Mouse (Mus musculus): ENCODE data around the gene Slc27a4. TPM values are rescaled to one million over a fixed set of nuclear protein-coding genes. Genes with fewer than 3 reads are reported as not detected.
A peak's percentile ranks its signal among the peaks of the same experiment; 100 is the strongest.

Gene Slc27a4
- polyA plus RNA-seq, 1 experiment = 0.10 TPM

GRCm38 (mm10) chr2:29784290-29784689 lies 18.1 kb upstream of the Slc27a4 start:
- no peaks in the 10 kb centered on the region for H3K27me3 ChIP-seq (ENCODE audit: control insufficient read depth)
- H3K4me1 ChIP-seq (ENCODE audit: control insufficient read depth) = peaks cover 24% of the 10 kb centered on the region
- H3K4me3 ChIP-seq (replicated peaks) = no peak overlapping the region
- peaks cover 8% of the 10 kb centered on the region; the same call in 1 of the 2 replicates for H3K9me3 ChIP-seq (ENCODE audit: control insufficient read depth, low read length)
- peaks cover 68% of the 10 kb centered on the region for H3K36me3 ChIP-seq (ENCODE audit: control insufficient read depth)
- no peak for TF ChIP-seq TAL1 (IDR thresholded peaks at IDR 0.05; ENCODE audit: low read length)
- no peak for TF ChIP-seq GATA1 (IDR thresholded peaks at IDR 0.05; ENCODE audit: low read length)

GRCm38 (mm10) chr2:29787104-29787917 lies 15.1 kb upstream of the Slc27a4 start, which contains the start of gene Coq4:
Gene Coq4, plus strand, starts transcription at chr2:29787493.
- Histone ChIP-seq H3K4me3 (replicated peaks) (peak within 1 kb of the TSS; percentile 81), H3K4me1 (ENCODE audit: control insufficient read depth) (peaks cover 25% of the 10 kb centered on the region), H3K36me3 (ENCODE audit: control insufficient read depth) (peaks cover 58% of the 10 kb centered on the region), H3K9me3 (ENCODE audit: control insufficient read depth, low read length) (no peaks in the 10 kb centered on the region; the same call in 1 of the 2 replicates), H3K27me3 (ENCODE audit: control insufficient read depth) (no peaks in the 10 kb centered on the region)
- no peak for TF ChIP-seq TAL1 (IDR thresholded peaks at IDR 0.05; ENCODE audit: low read length)
- no peak for TF ChIP-seq GATA1 (IDR thresholded peaks at IDR 0.05; ENCODE audit: low read length)

- H3K4me3 ChIP-seq (replicated peaks) = peak within 1 kb of the TSS; percentile 81
- H3K9me3 ChIP-seq (ENCODE audit: control insufficient read depth, low read length) = no peaks in the 10 kb centered on the region
- no peaks in the 10 kb centered on the region for H3K27me3 ChIP-seq (ENCODE audit: control insufficient read depth)
- peaks cover 25% of the 10 kb centered on the region for H3K4me1 ChIP-seq (ENCODE audit: control insufficient read depth)
- peaks cover 55% of the 10 kb centered on the region for H3K36me3 ChIP-seq (ENCODE audit: control insufficient read depth)
- TF ChIP-seq TAL1 (IDR thresholded peaks at IDR 0.05; ENCODE audit: low read length) (no peak), GATA1 (IDR thresholded peaks at IDR 0.05; ENCODE audit: low read length) (no peak)
Observed at GRCm38 (mm10) chr2:29787937-29788681, 14.3 kb upstream of the Slc27a4 start, which contains the start of gene Trub2. Gene Trub2, minus strand, starts transcription at chr2:29788502.

GRCm38 (mm10) chr2:29792772-29793487 lies 9.5 kb upstream of the Slc27a4 start:
- Histone ChIP-seq H3K9me3 (ENCODE audit: control insufficient read depth, low read length) (no peaks in the 10 kb centered on the region), H3K4me3 (replicated peaks) (no peak overlapping the region), H3K27me3 (ENCODE audit: control insufficient read depth) (no peaks in the 10 kb centered on the region), H3K36me3 (ENCODE audit: control insufficient read depth) (peaks cover 36% of the 10 kb centered on the region), H3K4me1 (ENCODE audit: control insufficient read depth) (peaks cover 15% of the 10 kb centered on the region)
- TF ChIP-seq TAL1 (IDR thresholded peaks at IDR 0.05; ENCODE audit: low read length) = no peak
- no peak for TF ChIP-seq GATA1 (IDR thresholded peaks at IDR 0.05; ENCODE audit: low read length)

- H3K27me3 ChIP-seq (ENCODE audit: control insufficient read depth) = peaks cover 43% of the 10 kb centered on the region
- no peaks in the 10 kb centered on the region for H3K9me3 ChIP-seq (ENCODE audit: control insufficient read depth, low read length)
- H3K4me1 ChIP-seq (ENCODE audit: control insufficient read depth) = peaks cover 16% of the 10 kb centered on the region
- peaks cover 5% of the 10 kb centered on the region; the same call in 1 of the 2 replicates for H3K36me3 ChIP-seq (ENCODE audit: control insufficient read depth)
- TF ChIP-seq GATA1 (IDR thresholded peaks at IDR 0.05; ENCODE audit: low read length) (no peak), TAL1 (IDR thresholded peaks at IDR 0.05; ENCODE audit: low read length) (no peak)
- peak overlapping the region; percentile 66 for H3K4me3 ChIP-seq (replicated peaks)
Observed at GRCm38 (mm10) chr2:29802827-29803201, 380 bp downstream of the Slc27a4 start.

GRCm38 (mm10) chr2:29803400-29803831 lies 982 bp downstream of the Slc27a4 start:
- Histone ChIP-seq H3K36me3 (ENCODE audit: control insufficient read depth) (peaks cover 5% of the 10 kb centered on the region; the same call in 1 of the 2 replicates), H3K27me3 (ENCODE audit: control insufficient read depth) (peaks cover 43% of the 10 kb centered on the region), H3K4me3 (replicated peaks) (peak overlapping the region; percentile 66), H3K9me3 (ENCODE audit: control insufficient read depth, low read length) (no peaks in the 10 kb centered on the region), H3K4me1 (ENCODE audit: control insufficient read depth) (peaks cover 16% of the 10 kb centered on the region)
- TF ChIP-seq TAL1 (IDR thresholded peaks at IDR 0.05; ENCODE audit: low read length) (no peak), GATA1 (IDR thresholded peaks at IDR 0.05; ENCODE audit: low read length) (no peak)

- Histone ChIP-seq H3K4me3 (replicated peaks) (no peak overlapping the region), H3K4me1 (ENCODE audit: control insufficient read depth) (peaks cover 20% of the 10 kb centered on the region), H3K9me3 (ENCODE audit: control insufficient read depth, low read length) (no peaks in the 10 kb centered on the region), H3K36me3 (ENCODE audit: control insufficient read depth) (peaks cover 13% of the 10 kb centered on the region; the same call in 1 of the 2 replicates), H3K27me3 (ENCODE audit: control insufficient read depth) (no peaks in the 10 kb centered on the region)
- no peak for TF ChIP-seq GATA1 (IDR thresholded peaks at IDR 0.05; ENCODE audit: low read length)
- TF ChIP-seq TAL1 (IDR thresholded peaks at IDR 0.05; ENCODE audit: low read length) = no peak
Observed at GRCm38 (mm10) chr2:29815678-29816371, 13.4 kb downstream of the Slc27a4 start.
